Mouse (Mus musculus): ENCODE measurements at regions not wholly inside any gene's neighbourhood (a gene's known extent, or its start where the extent isn't known, plus 50 kb on each side); places are given as distances from the start of the nearest gene placed in this dataset.

GRCm38 (mm10) chr7:136477135-136477534 is 417.3 kb upstream of the Mgmt start:
- no peak for TF ChIP-seq GATA1 (IDR thresholded peaks at IDR 0.05; ENCODE audit: low read length)
- no peak for TF ChIP-seq TAL1 (IDR thresholded peaks at IDR 0.05; ENCODE audit: low read length)
